Mouse (Mus musculus): Measurements from ENCODE around the gene Zfp69. TPM values are rescaled to one million over a fixed set of nuclear protein-coding genes. Genes with fewer than 3 reads are reported as not detected.

Gene Zfp69
- 1.9 and 3.1 TPM in 2 replicates for polyA plus RNA-seq (2012; rRNA removed)

- Histone ChIP-seq H3K4me3 (replicated peaks; ENCODE audit: insufficient read depth, low read depth, low read length) (peak within 1 kb of the TSS; percentile 95), H3K27ac (ENCODE audit: insufficient read depth, low read length) (peak within 1 kb of the TSS; percentile 85), H3K27me3 (ENCODE audit: control insufficient read depth, insufficient read depth, low read length) (no peaks in the 10 kb centered on the region), H3K4me1 (ENCODE audit: control insufficient read depth, insufficient read depth, low read length) (no peaks in the 10 kb centered on the region)
- peak; percentile 90 to 91 for DNase-seq
- under 1% methylated on average over 60 of the region's 60 CpGs for WGBS
- no peak for TF ChIP-seq CTCF (IDR thresholded peaks at IDR 0.05; ENCODE audit: borderline replicate concordance, insufficient read depth, low read depth, low read length)
- peak; percentile 87; the same call in 1 of the 2 replicates for TF ChIP-seq POLR2A (IDR thresholded peaks at IDR 0.05; ENCODE audit: borderline replicate concordance, insufficient read depth, low read length)
Observed at GRCm38 (mm10) chr4:120951428-120951973, at the start of gene Zfp69. Gene Zfp69, minus strand, starts transcription at chr4:120951699.

- H3K4me1 ChIP-seq (ENCODE audit: control insufficient read depth, insufficient read depth, low read length), result peaks cover 18% of the 10 kb centered on the region
- H3K27ac ChIP-seq (ENCODE audit: insufficient read depth, low read length), result no peak overlapping the region
- H3K4me3 ChIP-seq (replicated peaks; ENCODE audit: insufficient read depth, low read depth, low read length), result no peak overlapping the region
- WGBS, result 89% methylated on average over 2 of the region's 2 CpGs
- no peak for DNase-seq
- no peaks in the 10 kb centered on the region for H3K27me3 ChIP-seq (ENCODE audit: control insufficient read depth, insufficient read depth, low read length)
- TF ChIP-seq POLR2A (IDR thresholded peaks at IDR 0.05; ENCODE audit: borderline replicate concordance, insufficient read depth, low read length) (no peak), CTCF (IDR thresholded peaks at IDR 0.05; ENCODE audit: borderline replicate concordance, insufficient read depth, low read depth, low read length) (no peak)
Observed at GRCm38 (mm10) chr4:121001042-121001441, 49.5 kb upstream of the Zfp69 start.

GRCm38 (mm10) chr4:120995911-120996310 is 44.4 kb upstream of the Zfp69 start:
- no peak overlapping the region for H3K4me3 ChIP-seq (replicated peaks; ENCODE audit: insufficient read depth, low read depth, low read length)
- 64% methylated on average over 1 of the region's 1 CpGs for WGBS
- TF ChIP-seq CTCF (IDR thresholded peaks at IDR 0.05; ENCODE audit: borderline replicate concordance, insufficient read depth, low read depth, low read length), result no peak
- TF ChIP-seq POLR2A (IDR thresholded peaks at IDR 0.05; ENCODE audit: borderline replicate concordance, insufficient read depth, low read length), result no peak
- no peaks in the 10 kb centered on the region for H3K27me3 ChIP-seq (ENCODE audit: control insufficient read depth, insufficient read depth, low read length)
- H3K4me1 ChIP-seq (ENCODE audit: control insufficient read depth, insufficient read depth, low read length), result no peaks in the 10 kb centered on the region
- peak in 1 of 2 experiments; percentile 36 for DNase-seq
- H3K27ac ChIP-seq (ENCODE audit: insufficient read depth, low read length), result no peak overlapping the region

GRCm38 (mm10) chr4:120993025-120993424 is 41.5 kb upstream of the Zfp69 start:
- Histone ChIP-seq H3K4me1 (ENCODE audit: control insufficient read depth, insufficient read depth, low read length) (peaks cover 4% of the 10 kb centered on the region; the same call in 1 of the 2 replicates), H3K4me3 (replicated peaks; ENCODE audit: insufficient read depth, low read depth, low read length) (no peak overlapping the region), H3K27ac (ENCODE audit: insufficient read depth, low read length) (no peak overlapping the region), H3K27me3 (ENCODE audit: control insufficient read depth, insufficient read depth, low read length) (no peaks in the 10 kb centered on the region)
- DNase-seq, result no peak
- WGBS, result 83% methylated on average over 1 of the region's 1 CpGs
- TF ChIP-seq CTCF (IDR thresholded peaks at IDR 0.05; ENCODE audit: borderline replicate concordance, insufficient read depth, low read depth, low read length) (no peak), POLR2A (IDR thresholded peaks at IDR 0.05; ENCODE audit: borderline replicate concordance, insufficient read depth, low read length) (no peak)

- 88% methylated on average over 2 of the region's 2 CpGs for WGBS
- no peaks in the 10 kb centered on the region for H3K27me3 ChIP-seq (ENCODE audit: control insufficient read depth, insufficient read depth, low read length)
- no peak for DNase-seq
- no peak overlapping the region for H3K27ac ChIP-seq (ENCODE audit: insufficient read depth, low read length)
- H3K4me1 ChIP-seq (ENCODE audit: control insufficient read depth, insufficient read depth, low read length), result peaks cover 4% of the 10 kb centered on the region; the same call in 1 of the 2 replicates
- TF ChIP-seq POLR2A (IDR thresholded peaks at IDR 0.05; ENCODE audit: borderline replicate concordance, insufficient read depth, low read length) (no peak), CTCF (IDR thresholded peaks at IDR 0.05; ENCODE audit: borderline replicate concordance, insufficient read depth, low read depth, low read length) (no peak)
- H3K4me3 ChIP-seq (replicated peaks; ENCODE audit: insufficient read depth, low read depth, low read length), result no peak overlapping the region
Observed at GRCm38 (mm10) chr4:120992284-120992683, 40.8 kb upstream of the Zfp69 start.

- DNase-seq, result no peak
- Histone ChIP-seq H3K4me1 (ENCODE audit: control insufficient read depth, insufficient read depth, low read length) (peaks cover 8% of the 10 kb centered on the region), H3K4me3 (replicated peaks; ENCODE audit: insufficient read depth, low read depth, low read length) (no peak overlapping the region), H3K27me3 (ENCODE audit: control insufficient read depth, insufficient read depth, low read length) (no peaks in the 10 kb centered on the region; the same call in 1 of the 2 replicates), H3K27ac (ENCODE audit: insufficient read depth, low read length) (no peak overlapping the region)
- TF ChIP-seq POLR2A (IDR thresholded peaks at IDR 0.05; ENCODE audit: borderline replicate concordance, insufficient read depth, low read length), result no peak
- TF ChIP-seq CTCF (IDR thresholded peaks at IDR 0.05; ENCODE audit: borderline replicate concordance, insufficient read depth, low read depth, low read length), result no peak
- 82% methylated on average over 4 of the region's 4 CpGs for WGBS
Observed at GRCm38 (mm10) chr4:120987319-120987718, 35.8 kb upstream of the Zfp69 start.

GRCm38 (mm10) chr4:120986446-120986845 is 34.9 kb upstream of the Zfp69 start:
- no peak overlapping the region for H3K4me3 ChIP-seq (replicated peaks; ENCODE audit: insufficient read depth, low read depth, low read length)
- no peak overlapping the region for H3K27ac ChIP-seq (ENCODE audit: insufficient read depth, low read length)
- TF ChIP-seq CTCF (IDR thresholded peaks at IDR 0.05; ENCODE audit: borderline replicate concordance, insufficient read depth, low read depth, low read length), result peak; percentile 77; the same call in 1 of the 2 replicates
- TF ChIP-seq POLR2A (IDR thresholded peaks at IDR 0.05; ENCODE audit: borderline replicate concordance, insufficient read depth, low read length), result no peak
- H3K27me3 ChIP-seq (ENCODE audit: control insufficient read depth, insufficient read depth, low read length), result no peaks in the 10 kb centered on the region; the same call in 1 of the 2 replicates
- peaks cover 8% of the 10 kb centered on the region for H3K4me1 ChIP-seq (ENCODE audit: control insufficient read depth, insufficient read depth, low read length)
- WGBS, result 6% methylated on average over 6 of the region's 6 CpGs
- DNase-seq, result peak; percentile 45 to 48

GRCm38 (mm10) chr4:120978221-120978620 is 26.7 kb upstream of the Zfp69 start:
- Histone ChIP-seq H3K27me3 (ENCODE audit: control insufficient read depth, insufficient read depth, low read length) (no peaks in the 10 kb centered on the region), H3K4me3 (replicated peaks; ENCODE audit: insufficient read depth, low read depth, low read length) (no peak overlapping the region), H3K4me1 (ENCODE audit: control insufficient read depth, insufficient read depth, low read length) (peaks cover 24% of the 10 kb centered on the region), H3K27ac (ENCODE audit: insufficient read depth, low read length) (no peak overlapping the region)
- WGBS, result 88% methylated on average over 3 of the region's 3 CpGs
- TF ChIP-seq POLR2A (IDR thresholded peaks at IDR 0.05; ENCODE audit: borderline replicate concordance, insufficient read depth, low read length), result no peak
- TF ChIP-seq CTCF (IDR thresholded peaks at IDR 0.05; ENCODE audit: borderline replicate concordance, insufficient read depth, low read depth, low read length), result no peak
- DNase-seq, result no peak

All from cerebellum, adult 2 months (tissue).